ENCODE assay signal across 33 mouse cellular contexts in genomic region chr11:16113843-16114242, GRCm38 (mm10).
"Had no signal": no experiment of that assay in that cellular context is flagged by ENCODE, and none has a peak within 500 bp of the region (broad histone marks: within the 10 kb centered on the region; RNA-seq: fewer than 3 reads in every experiment).

No protein-coding gene starts in this region.

- H3K9ac ChIP-seq: heart, embryonic 12.5 days; heart, embryonic 13.5 days; heart, embryonic 15.5 days; hindbrain, embryonic 12.5 days; hindbrain, embryonic 13.5 days; hindbrain, embryonic 14.5 days; hindbrain, embryonic 15.5 days; intestine, embryonic 15.5 days; kidney, embryonic 15.5 days had no signal

- H3K9me3 ChIP-seq: heart, embryonic 12.5 days; heart, embryonic 13.5 days; heart, embryonic 15.5 days; hindbrain, embryonic 10.5 days; hindbrain, embryonic 12.5 days; hindbrain, embryonic 13.5 days; hindbrain, embryonic 15.5 days; intestine, embryonic 15.5 days; kidney, embryonic 15.5 days had no signal

- ATAC-seq: hindbrain, embryonic 16.5 days; hindbrain, postnatal 0 days; inflammation-experienced regulatory T-cells, adult 6 months; intestine, embryonic 15.5 days; intestine, embryonic 16.5 days; intestine, postnatal 0 days had no signal

- H3K4me3 ChIP-seq: heart, embryonic 12.5 days; heart, embryonic 13.5 days; heart, embryonic 15.5 days; hindbrain, embryonic 10.5 days; hindbrain, embryonic 12.5 days; hindbrain, embryonic 13.5 days; hindbrain, embryonic 15.5 days; intestine, embryonic 15.5 days; kidney, embryonic 15.5 days; layer of hippocampus, adult 2 months; left cerebral cortex, adult 2 months had no signal

- H3K27me3 ChIP-seq: heart, embryonic 12.5 days; heart, embryonic 13.5 days; heart, embryonic 15.5 days; hindbrain, embryonic 12.5 days; hindbrain, embryonic 13.5 days; hindbrain, embryonic 15.5 days; intestine, embryonic 15.5 days; kidney, embryonic 15.5 days had no signal

- H3K4me1 ChIP-seq: heart, embryonic 12.5 days; heart, embryonic 13.5 days; heart, embryonic 15.5 days; hindbrain, embryonic 10.5 days; hindbrain, embryonic 12.5 days; hindbrain, embryonic 13.5 days; hindbrain, embryonic 15.5 days; intestine, embryonic 15.5 days; kidney, embryonic 15.5 days had no signal

- H3K27ac ChIP-seq: heart, embryonic 13.5 days; heart, embryonic 15.5 days; hindbrain, embryonic 10.5 days; hindbrain, embryonic 12.5 days; hindbrain, embryonic 13.5 days; hindbrain, embryonic 14.5 days; hindbrain, embryonic 15.5 days; hindbrain, postnatal 0 days; intestine, embryonic 15.5 days; kidney, embryonic 15.5 days; kidney, postnatal 0 days; layer of hippocampus, adult 2 months; left cerebral cortex, adult 2 months had no signal

- H3K36me3 ChIP-seq: heart, embryonic 12.5 days; heart, embryonic 13.5 days; heart, embryonic 15.5 days; hindbrain, embryonic 10.5 days; hindbrain, embryonic 12.5 days; hindbrain, embryonic 13.5 days; hindbrain, embryonic 15.5 days; intestine, embryonic 15.5 days; kidney, embryonic 15.5 days had no signal

- DNase-seq: heart, postnatal 10 days; heart, postnatal 14 days; heart, postnatal 36 days; heart, postnatal 4 days; kidney, adult 11 months; kidney, adult 18-20 months; kidney, adult 2 months; kidney, adult 8-10 months; kidney, postnatal 10 days; kidney, postnatal 14 days; kidney, postnatal 25 days; kidney, postnatal 36 days; kidney, postnatal 4 days; layer of hippocampus, adult 9-11 months; layer of hippocampus, postnatal 36 days had no signal

- H3K4me2 ChIP-seq: heart, embryonic 12.5 days; heart, embryonic 13.5 days; heart, embryonic 15.5 days; hindbrain, embryonic 12.5 days; hindbrain, embryonic 13.5 days; hindbrain, embryonic 14.5 days; hindbrain, embryonic 15.5 days; intestine, embryonic 15.5 days; kidney, embryonic 15.5 days had no signal
